Mouse (Mus musculus): ENCODE measurements at regions not wholly inside any gene's neighbourhood (a gene's known extent, or its start where the extent isn't known, plus 50 kb on each side); places are given as distances from the start of the nearest gene placed in this dataset.

- TF ChIP-seq FLI1 (IDR thresholded peaks at IDR 0.05; ENCODE audit: low read length) (no peak), GATA1 (IDR thresholded peaks at IDR 0.05; ENCODE audit: borderline replicate concordance, low read length) (no peak)
Observed at GRCm38 (mm10) chr3:52501614-52502013, 233.5 kb downstream of the Foxo1 start.

All from megakaryocyte, embryonic 14.5 days (primary cell).